Mouse (Mus musculus): ENCODE results near the gene Grin3b.

- TF ChIP-seq CTCF (IDR thresholded peaks at IDR 0.05; ENCODE audit: low read depth, low read length) (no peak), POLR2A (IDR thresholded peaks at IDR 0.05; ENCODE audit: borderline replicate concordance, low read depth, low read length) (no peak)
These were observed 3.6 kb downstream of the Grin3b start for GRCm38 (mm10) chr10:79974087-79974486.
